Mouse (Mus musculus) sigmoid colon, adult 10 weeks (tissue): ENCODE data around the gene Lrba. TPM values are rescaled to one million over a fixed set of nuclear protein-coding genes. Genes with fewer than 3 reads are reported as not detected.

Experiments
- polyA plus RNA-seq: library from polyadenylated mRNA; stranded (reverse); fragments of 350-450 nt; fragmentation: Illumina TruSeq; extraction: RNeasy Lipid Tissue Mini Kit (QIAGEN cat#74804); gene quantifications from one replicate; pipeline ENCODE4 v1.2.3, GENCODE M21; 2014; ENCODE audit warnings: low read depth, low replicate concordance

The Lrba gene
- 115 TPM for polyA plus RNA-seq

GRCm38 (mm10) chr3:86224564-86225421 lies at the start of gene Lrba:
Gene Lrba (plus strand): TSS chr3:86224680.

GRCm38 (mm10) chr3:86548091-86549015 lies 323.9 kb downstream of the Lrba start, which contains the start of gene Mab21l2:
Gene Mab21l2 (minus strand): TSS chr3:86548629.

Other genes with a start within 250 kb of the Lrba start
- not detected for gene Prss48, start 222.2 kb upstream of the Lrba start, polyA plus RNA-seq
- gene Rps3a1, start 82.0 kb upstream of the Lrba start, polyA plus RNA-seq: 1,513 TPM